Mouse (Mus musculus) stomach, postnatal 0 days (tissue): ENCODE data around the gene Rsph3b.

Experiments
- CTCF ChIP-seq: IDR thresholded peaks from 2 replicates; pipeline ENCODE4 v1.5.1; 2016; ENCODE audit warnings: antibody characterized with exemption, low read depth, mild to moderate bottlenecking, moderate library complexity
- EP300 ChIP-seq: optimal IDR thresholded peaks from 2 replicates; pipeline ENCODE3; 2016; ENCODE audit warnings: antibody characterized with exemption

- TF ChIP-seq CTCF (no peak), EP300 (no peak)
These were observed 67.2 kb downstream of the Rsph3b start for GRCm38 (mm10) chr17:6881306-6881705.
